Mouse (Mus musculus) T-helper 1 cell (primary cell): ENCODE measurements around the gene Mtx1.
"Not testable (repeated sequence)": the region's sequence is repeated elsewhere in the genome, so short reads cannot be mapped to it uniquely, and the experiment has no call there.

ENCODE experiments used
- in situ Hi-C: fragments of 300-600 bp; cut with MboI, MseI; formaldehyde crosslinking; loops from one replicate; pipeline ENCODE4 v1.15.1; 2025; ENCODE audit warnings: high pct_unique_total_duplicates

The Mtx1 gene

GRCm38 (mm10) chr3:89242331-89242895 lies 15.5 kb upstream of the Mtx1 start:
- in situ Hi-C loops: no loop called here

GRCm38 (mm10) chr3:89238494-89238893 lies 11.6 kb upstream of the Mtx1 start:
- in situ Hi-C loops: no loop called here

GRCm38 (mm10) chr3:89237682-89238081 lies 10.8 kb upstream of the Mtx1 start:
- in situ Hi-C loops: no loop called here

GRCm38 (mm10) chr3:89236516-89236915 lies 9.6 kb upstream of the Mtx1 start:
- in situ Hi-C loops: no loop called here

- in situ Hi-C loops: no loop called here
These were observed 6.7 kb upstream of the Mtx1 start for GRCm38 (mm10) chr3:89233562-89234110.

- in situ Hi-C loops: no loop called here
These were observed 5.7 kb upstream of the Mtx1 start for GRCm38 (mm10) chr3:89232614-89233013.

- in situ Hi-C loops: no loop called here
These were observed 4.9 kb upstream of the Mtx1 start for GRCm38 (mm10) chr3:89231772-89232275.

- in situ Hi-C loops: no loop called here
These were observed 4.5 kb upstream of the Mtx1 start for GRCm38 (mm10) chr3:89231345-89231744.

- in situ Hi-C loops: no loop called here
These were observed 3.7 kb upstream of the Mtx1 start for GRCm38 (mm10) chr3:89230561-89230960.

GRCm38 (mm10) chr3:89229276-89229675 lies 2.4 kb upstream of the Mtx1 start:
- in situ Hi-C loops: no loop called here

- in situ Hi-C loops: no loop called here
These were observed 1.9 kb upstream of the Mtx1 start, which contains the start of gene Muc1 for GRCm38 (mm10) chr3:89228836-89229235. TSS of gene Muc1 (plus strand) at chr3:89229057.

GRCm38 (mm10) chr3:89228180-89228549 lies 1.3 kb upstream of the Mtx1 start:
- in situ Hi-C loops: no loop called here

- in situ Hi-C loops: no loop called here
These were observed 655 bp upstream of the Mtx1 start for GRCm38 (mm10) chr3:89227307-89228179.

GRCm38 (mm10) chr3:89226361-89226760 lies 527 bp downstream of the Mtx1 start:
- in situ Hi-C loops: no loop called here

GRCm38 (mm10) chr3:89225918-89226317 lies 970 bp downstream of the Mtx1 start:
- in situ Hi-C loops: no loop called here

GRCm38 (mm10) chr3:89225321-89225815 lies 1.5 kb downstream of the Mtx1 start:
- in situ Hi-C loops: no loop called here

- in situ Hi-C loops: no loop called here
These were observed 2.1 kb downstream of the Mtx1 start for GRCm38 (mm10) chr3:89224796-89225195.

- in situ Hi-C loops: no loop called here
These were observed 5.7 kb downstream of the Mtx1 start for GRCm38 (mm10) chr3:89221167-89221566.

GRCm38 (mm10) chr3:89219546-89219945 lies 7.3 kb downstream of the Mtx1 start:
- in situ Hi-C loops: no loop called here

- in situ Hi-C loops: no loop called here
These were observed 8.6 kb downstream of the Mtx1 start for GRCm38 (mm10) chr3:89218271-89218670.

- in situ Hi-C loops: not testable (repeated sequence)
These were observed 10.5 kb downstream of the Mtx1 start for GRCm38 (mm10) chr3:89216407-89216806.

GRCm38 (mm10) chr3:89215853-89216252 lies 11.0 kb downstream of the Mtx1 start:
- in situ Hi-C loops: no loop called here
